Mouse (Mus musculus) left cerebral cortex, adult 18-20 months (tissue): ENCODE measurements around the gene Grid1. TPM values are rescaled to one million over a fixed set of nuclear protein-coding genes. Genes with fewer than 3 reads are reported as not detected.
A peak's percentile ranks its signal among the peaks of the same experiment; 100 is the strongest.

Experiments used
- DNase-seq, 2 experiments: peaks; one replicate each; pipeline ENCODE4 v3.0.0; 2021 to 2022; ENCODE audit warnings: low spot score in 2 of 2, mixed read lengths in 1 of 2
- total RNA-seq, 2 experiments: library from RNA; stranded (reverse); gene quantifications; 2 replicates each; pipeline ENCODE4 v1.2.3; 2021

Grid1 gene
- total RNA-seq, 2 experiments from 2014 or later, result 44.8 to 45.0 TPM

DNA sequence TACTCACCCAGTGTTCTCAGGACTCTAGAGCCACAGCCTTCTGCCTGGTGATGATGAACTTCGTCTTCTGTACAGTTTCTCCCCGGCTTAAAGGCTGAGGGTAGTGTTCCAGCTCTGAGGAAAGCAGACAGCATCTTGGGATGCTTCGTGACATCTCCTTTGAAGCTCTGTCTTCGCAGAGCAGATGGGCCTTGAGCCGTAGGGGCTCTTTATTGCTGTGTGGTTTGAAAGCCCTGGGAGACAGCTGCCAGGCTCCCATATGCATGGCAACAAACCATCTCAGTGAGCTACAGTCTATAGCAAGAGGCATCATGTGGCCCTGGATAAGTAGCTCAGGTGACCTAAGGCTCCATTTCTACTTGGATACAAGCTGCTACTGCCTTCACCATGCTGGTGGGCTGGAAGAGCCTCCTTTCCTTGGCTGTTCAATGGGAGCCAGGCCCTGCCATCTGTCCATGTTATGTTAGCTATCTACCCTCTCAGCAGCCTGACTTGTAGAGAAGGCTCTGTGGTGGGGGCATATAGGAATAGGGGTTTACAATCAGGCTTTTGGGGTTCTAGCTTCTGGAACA, 283.8 kb downstream of the Grid1 start:
- DNase-seq, result no peak

DNA sequence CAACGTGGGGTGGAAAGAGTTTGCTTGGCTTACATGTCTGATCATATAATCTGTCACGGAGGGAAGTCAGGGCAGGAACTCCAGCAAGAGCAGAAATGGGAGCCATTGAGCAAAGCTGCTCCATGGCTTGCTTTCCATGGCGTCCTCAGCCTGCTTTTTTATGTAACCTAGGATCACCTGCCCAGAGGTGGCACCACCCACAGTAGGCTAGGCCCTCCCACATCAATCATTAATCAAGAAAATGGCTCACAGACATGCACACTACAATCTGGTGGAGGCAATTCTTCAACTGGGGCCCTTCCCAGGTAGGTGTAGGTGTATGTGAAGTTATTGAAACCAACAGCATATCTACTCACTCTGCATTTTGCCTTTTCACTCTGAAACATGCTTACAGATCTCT, 287.7 kb downstream of the Grid1 start:
- DNase-seq, result no peak

DNA sequence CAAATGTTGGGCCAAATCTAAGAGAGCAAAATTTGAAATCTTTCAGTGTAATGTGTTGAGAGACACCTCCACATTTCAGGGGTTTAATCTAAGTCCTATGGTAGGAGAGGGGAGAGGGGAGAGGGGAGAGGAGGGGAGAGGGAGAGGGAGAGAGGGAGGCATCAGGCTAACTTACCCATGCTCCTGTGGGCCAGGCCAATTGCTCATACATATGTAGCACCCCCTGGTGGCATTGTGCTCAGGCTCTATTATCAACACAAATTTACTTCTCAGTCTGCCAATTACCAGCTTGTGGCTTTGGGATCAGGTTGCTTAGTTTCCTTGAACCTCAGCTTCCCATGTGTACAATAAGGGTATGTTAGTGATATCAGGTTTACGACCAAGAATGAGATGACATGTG, 291.0 kb downstream of the Grid1 start:
- DNase-seq, result peak in 1 of 2 experiments; percentile 49

DNA sequence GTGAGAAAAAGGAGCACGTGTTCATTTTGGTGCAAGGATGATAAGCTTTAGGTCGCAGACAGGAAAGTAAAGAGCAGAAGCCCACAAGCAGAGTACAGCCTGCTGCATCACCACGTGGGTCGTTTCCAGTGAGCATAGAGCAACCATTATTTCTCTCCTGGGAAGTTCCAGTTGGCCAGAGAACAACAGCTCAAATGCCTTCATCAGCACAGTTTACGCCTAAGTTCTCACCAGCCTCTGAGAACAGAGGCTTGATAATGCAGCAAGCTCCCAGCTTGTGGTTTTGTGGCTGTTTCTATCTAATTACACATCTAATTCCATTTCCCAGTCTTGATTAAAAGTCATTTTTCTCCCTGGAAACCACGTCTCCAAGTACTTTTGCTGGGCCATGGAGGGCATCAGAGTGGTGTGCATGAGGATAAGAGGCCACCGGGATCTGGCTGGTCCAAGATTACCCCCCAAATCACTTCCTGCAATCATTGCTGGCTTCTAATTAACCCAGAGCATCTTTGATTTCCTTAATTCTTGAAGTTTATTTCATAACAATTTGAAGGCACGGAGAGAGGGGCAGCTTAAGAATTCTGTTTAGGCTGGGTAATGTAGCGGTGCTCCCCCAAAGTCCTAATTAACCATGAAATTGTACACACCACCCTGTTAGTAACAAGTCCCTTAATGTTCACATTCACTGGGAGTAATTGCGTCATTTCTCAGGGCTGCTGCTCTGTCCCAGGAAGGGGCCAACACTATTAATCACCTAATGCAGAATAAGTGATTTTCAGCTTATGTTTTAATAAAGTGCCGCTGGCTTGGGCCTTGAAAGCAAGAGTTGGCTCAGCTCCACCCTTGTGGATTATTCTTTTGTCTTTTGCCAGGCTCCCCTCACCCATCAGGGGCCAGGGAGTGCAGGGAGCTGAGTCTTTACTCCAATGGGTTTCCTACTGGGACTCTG, 292.7 kb downstream of the Grid1 start:
- no peak for DNase-seq

DNA sequence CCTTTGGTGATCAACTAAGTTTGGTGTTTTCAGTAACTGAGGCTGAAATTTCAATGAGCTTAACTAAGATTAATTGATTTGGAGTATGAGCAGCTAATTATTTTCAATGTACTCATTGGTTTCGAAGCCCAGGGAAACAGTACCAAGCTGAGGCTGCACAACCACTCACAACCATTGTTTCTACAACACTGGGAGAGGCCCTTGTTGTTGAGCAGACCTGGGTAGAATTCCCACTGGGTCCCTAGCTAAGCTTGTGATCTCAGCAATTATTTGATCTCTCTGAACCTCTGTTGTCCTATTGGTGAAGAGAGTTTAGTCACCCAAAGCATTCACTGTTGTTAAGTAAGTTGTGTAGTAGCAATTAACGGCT, 293.4 kb downstream of the Grid1 start:
- no peak for DNase-seq

DNA sequence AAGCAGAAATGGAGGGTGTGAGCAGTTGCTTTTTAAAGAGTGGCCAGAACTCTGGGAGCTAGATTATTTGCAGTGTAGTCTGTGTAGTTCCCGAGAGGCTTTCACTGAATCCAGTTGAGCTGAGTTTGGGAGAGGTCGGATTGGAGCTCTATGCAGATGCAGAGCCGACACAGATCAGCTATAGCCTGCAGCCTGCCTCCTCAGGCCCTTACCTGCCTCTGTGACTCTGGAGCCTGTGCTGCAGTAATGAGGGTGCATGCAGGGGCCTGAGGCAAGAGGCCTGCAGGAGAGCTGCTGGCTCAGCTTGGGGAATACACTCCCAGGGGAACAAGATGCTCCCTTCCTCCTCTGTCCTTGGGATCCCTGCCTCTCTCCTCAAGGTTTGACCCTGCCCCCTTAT, 296.0 kb downstream of the Grid1 start:
- DNase-seq, result no peak

DNA sequence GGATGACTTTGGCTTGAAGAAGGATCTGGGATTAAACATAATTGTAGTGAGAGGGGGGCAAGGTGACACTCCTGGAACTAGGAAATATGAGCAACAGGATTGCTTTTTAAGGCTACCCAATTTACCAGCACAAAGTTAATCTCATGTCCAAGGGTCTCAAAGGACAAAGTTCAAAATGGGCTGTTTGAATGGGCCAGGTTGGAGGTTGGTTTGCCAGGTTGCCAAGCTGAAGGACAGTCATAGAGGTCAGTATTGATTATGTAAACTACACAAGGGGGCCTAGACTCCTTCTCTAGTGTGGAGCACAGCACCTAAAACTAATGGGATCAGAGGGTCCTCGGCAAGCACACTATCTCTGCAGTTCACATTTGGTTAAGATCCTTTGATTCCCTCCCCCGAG, 300.2 kb downstream of the Grid1 start:
- no peak for DNase-seq

DNA sequence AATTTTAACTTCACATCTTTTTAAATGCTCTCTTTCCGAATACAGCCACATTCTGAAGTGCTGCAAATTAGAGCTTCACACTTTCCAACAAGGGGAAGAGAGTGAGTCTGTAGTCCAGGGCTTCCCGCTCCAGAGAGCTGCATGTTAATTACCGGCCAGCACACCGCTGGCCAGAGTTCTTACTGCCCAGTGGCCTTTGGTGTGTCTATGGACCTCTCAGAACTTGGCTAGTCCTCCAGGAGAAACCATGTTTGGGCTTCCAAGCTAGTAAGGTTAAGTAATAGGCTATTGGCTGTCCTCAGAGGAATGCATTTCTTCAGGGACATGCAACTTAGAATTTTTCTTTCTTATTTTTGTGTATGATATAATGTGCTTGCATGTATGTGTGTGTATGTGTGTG, 301.0 kb downstream of the Grid1 start:
- no peak for DNase-seq

DNA sequence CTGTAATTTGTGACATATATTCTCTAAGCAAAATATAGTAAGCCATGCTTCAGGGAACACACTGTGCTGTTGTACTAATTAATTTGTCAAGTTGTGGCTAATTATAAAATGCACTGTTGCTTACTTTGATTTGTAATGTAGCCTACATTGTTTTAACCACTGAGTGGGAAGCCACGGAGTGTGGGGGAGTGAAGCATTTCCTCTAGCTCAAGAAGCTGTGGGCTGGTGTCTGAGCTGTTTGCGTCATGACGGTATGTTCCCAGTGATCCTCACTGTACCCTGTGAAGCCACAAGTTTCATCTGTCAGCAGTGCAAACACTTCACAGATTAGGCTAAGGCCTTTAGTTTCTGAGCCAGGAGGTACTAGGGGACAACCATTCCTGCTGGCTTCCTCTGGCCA, 302.2 kb downstream of the Grid1 start:
- peak; percentile 56 to 70 for DNase-seq

DNA sequence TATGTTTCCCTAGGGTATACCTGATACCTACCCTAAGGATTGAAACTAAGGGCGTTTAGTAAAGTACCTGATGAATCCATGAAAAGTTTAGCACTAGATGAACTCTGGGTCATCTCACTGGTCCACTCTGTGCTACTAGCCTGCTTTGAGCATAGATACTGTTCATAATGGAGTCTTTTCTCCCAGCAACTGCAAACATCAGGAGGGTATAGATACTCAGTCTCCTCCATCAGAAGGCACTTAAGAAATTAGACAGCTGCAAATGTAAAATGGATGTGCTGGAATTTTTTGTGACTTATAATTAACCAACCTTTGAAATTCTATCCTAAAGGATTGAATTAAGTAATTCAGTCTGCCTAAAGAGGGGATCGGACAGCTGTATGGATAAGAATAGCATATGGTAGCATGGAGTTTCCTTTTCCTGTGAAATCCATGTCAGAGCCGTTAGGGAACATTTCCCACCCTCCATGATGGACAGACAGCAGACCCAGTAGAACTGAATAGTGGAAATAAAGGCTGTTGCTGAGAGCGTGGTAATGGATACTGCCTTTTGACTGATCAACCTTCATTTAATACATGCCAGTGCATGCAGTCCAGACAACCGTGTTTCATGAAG, 303.5 kb downstream of the Grid1 start:
- no peak for DNase-seq

DNA sequence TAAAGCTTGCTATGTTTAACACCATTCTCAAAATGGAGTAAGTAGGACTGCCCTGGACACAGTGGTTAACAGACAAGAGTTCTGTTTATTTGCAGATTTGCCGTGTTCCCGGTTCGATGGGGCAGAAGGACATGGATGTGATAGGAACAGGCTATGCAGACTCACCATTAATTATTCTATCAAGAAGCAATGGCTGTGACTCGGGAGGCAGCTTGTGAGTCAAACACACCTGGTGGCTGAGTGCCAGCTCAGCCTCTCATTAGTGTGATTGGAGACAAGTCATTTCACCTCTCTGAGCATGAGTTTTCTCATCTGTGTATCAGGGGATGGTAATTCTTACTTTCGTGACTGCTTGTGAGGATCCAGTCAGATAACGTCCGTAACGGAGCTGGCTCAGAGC, 307.7 kb downstream of the Grid1 start:
- DNase-seq, result no peak

DNA sequence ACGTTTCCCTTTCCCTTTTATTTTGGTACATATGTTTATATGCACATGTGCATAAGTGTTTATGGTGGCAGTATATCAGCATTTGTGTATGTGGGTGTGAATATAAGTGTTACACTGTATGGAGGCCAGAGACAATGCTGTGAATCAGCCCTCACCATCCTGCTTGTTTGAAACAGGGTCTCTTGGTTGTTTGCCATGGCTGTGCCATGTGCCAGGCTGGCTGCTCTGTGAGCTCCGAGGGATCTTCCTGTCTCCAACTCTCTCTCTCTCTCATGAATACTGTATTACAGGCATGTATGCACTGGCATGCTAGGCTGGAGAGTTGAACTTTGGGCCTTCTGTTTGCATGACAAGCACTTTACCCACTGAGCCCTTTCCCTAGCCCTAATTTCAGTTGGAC, 315.1 kb downstream of the Grid1 start:
- no peak for DNase-seq

DNA sequence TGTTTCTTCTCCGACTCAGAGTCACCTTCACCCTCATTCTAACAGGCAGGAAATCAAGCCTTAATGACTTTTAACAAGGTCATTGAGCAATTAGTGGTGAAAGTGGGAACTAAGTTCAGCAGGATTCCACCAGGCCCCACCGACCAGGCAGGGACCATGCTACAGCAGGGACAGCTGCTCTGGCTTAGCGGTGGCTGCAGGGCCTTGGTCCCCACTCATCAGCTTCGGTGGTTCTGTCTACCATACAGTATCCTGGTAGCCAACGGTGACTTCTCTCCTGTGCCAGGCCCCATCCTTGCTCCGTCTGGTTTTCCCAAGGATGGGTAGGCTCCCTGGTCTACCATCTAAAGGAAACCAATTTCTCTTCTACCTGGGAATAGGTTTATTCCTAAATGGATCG, 318.2 kb downstream of the Grid1 start:
- DNase-seq, result no peak

DNA sequence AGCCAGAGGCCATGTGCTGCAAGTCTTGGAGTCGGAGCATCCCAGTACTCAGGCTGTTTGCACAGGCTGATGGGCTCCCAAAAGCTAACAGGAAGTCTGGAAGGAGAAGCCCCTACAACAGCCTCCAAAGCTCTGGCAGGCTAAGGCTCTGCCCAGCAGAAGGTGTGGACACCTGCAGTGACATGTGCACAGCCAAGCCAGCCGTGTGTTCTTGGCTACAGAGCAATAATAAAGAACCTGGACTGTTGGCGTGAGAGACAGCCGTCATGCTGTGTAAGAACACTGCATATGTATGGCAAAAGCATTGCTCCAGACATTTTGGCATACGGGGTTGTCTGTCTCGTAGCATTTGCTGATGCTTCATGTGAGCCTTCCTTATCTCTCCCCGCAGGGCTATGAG, 319.9 kb downstream of the Grid1 start:
- DNase-seq, result no peak

DNA sequence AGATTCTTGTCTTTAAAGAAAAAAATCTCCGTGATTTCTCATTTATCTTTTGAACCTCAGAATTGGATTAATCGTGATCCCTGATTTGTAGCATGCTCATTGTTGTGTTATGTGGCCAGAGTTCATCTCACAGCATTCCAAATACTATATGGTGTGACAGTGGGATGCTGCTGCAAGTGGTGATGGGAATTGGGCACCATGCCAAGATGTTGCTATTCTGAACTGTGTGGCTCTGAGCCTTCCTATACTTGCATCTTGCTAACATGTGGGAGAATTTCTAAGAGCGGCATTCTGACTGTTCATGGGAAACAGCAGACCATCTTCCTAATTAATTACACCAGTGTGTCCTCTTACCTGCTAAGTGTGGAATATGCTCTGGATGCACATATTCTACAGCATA, 332.5 kb downstream of the Grid1 start:
- peak; percentile 12 to 50 for DNase-seq

DNA sequence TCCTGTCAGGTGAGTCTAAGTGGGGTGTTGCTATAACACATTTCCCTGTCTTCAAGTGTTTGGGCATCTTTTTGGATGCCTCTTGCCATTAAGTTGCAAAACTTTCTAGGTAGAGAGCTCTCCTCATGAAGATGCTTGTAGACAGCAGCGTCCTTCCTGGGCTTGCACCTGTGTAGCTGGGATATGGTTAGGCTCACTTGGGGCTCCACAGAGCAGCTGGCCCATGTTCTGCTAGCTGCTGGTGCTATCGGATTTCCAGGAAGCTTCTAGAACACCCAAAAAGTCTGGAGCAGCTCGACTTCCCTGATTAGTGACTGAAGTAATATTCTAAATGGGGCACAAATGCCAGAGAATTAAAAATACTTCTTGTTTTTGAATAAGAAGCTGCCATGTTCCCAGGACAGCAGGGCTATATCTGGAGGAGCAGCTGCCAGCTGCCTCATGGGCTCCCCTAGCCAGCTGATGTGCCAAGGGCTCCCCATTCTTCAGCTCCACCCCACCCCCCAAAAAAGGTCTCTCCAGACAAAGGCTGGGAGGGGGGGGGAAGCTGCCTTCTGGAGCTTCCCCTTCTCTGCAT, 333.9 kb downstream of the Grid1 start:
- no peak for DNase-seq

DNA sequence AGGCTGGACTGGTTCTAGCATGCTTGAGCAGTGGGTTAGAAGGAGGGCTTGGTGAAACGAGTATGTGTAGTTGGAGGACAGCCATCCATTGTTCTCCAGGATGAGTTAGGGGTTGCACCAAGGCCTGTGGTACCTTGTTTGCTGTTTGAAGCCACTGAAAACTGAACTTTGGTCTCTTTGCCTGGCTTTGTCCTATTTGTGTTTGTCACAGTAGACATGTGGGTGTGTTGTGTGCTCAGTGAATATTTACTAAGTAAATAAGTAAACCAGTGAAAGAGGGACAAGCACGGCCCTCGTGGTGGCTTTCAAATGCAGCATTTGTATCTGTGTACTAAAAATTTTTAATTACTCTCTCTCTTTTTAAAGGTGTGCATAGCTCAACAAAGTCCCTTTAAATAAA, 334.5 kb downstream of the Grid1 start:
- DNase-seq, result no peak

DNA sequence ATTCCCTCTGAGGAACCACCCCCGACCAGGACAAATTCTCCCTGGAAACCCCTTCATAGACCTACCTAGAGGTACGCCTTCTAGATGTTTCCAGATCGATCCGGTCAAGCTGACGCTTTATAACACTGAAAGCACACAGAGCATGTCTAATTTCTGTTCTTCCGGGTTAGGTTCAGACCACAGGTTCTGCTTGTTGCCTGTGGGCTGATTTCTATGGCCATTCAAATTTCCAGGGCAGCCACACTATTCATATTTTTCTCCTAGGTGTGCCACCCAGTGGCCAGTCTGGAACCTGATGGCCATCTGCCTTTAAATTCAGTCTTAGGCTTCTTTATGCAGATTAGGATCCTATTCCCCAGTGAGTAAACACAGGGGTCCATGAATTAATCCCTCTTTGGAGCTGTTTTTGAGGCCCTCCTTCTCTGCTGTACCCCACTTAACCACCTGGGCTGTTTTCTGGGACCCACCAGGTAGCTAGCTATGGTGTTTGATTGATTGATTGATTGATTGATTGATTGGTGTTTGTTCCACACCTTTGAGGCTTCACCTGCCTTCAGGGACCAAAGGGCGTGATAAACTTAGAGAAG, 337.3 kb downstream of the Grid1 start:
- DNase-seq, result peak; percentile 13 to 26

DNA sequence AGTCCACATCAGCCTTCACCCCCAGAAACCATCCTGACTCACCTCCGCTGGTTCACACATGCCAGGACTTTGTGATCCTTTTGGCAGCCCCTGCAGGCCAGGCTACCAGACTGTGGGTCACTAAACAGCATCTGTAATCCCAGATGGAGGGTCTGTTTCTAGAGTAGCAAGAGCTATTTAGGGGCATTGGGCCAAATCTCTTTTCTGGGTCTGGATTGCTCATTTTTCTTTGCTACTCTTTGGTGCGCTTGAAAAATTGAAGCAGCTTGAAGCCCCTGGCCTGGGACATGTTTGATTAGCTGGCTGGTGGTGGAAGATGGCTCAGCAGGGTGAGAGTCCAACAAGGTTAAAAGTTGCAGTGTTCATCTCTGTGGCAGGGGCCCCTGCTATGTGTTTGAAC, 339.4 kb downstream of the Grid1 start:
- no peak for DNase-seq

DNA sequence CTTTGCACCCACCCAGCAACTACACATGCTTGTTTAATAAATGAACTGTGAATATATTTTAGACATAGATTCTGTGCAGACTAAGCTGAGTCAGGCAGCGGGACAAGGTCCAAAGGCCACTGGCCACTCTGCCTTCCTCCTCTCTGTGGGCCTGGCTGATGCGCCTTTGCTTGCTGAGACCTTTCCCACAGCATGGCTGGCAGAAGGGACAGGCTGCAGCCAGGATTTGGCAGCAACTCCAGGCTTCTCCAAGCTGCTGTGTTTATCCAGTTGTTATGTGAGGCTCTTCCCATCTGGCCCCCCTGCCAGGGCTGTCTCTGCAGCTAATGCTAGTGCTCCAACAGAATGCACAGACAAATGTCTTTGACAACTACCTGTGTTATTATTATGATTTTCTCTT, 347.5 kb downstream of the Grid1 start:
- no peak for DNase-seq

DNA sequence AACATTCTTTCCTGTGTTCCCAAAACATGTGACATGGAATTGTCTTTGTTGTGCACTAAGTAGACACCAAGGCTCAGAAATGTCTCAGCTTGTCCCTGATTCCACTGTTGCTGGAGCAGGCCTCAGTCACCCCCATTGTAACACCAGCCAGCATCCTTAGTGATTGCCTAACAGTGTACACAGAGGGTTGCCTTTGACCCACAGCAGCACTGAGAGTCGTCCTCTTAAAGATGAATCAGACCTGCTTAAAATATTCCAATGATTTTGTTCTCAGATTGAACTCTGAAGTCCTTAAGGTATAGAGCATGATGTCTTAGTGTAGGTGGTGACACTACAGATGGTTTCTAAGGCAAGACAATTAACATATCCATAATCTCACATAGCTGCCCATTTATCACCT, 354.0 kb downstream of the Grid1 start:
- no peak for DNase-seq

DNA sequence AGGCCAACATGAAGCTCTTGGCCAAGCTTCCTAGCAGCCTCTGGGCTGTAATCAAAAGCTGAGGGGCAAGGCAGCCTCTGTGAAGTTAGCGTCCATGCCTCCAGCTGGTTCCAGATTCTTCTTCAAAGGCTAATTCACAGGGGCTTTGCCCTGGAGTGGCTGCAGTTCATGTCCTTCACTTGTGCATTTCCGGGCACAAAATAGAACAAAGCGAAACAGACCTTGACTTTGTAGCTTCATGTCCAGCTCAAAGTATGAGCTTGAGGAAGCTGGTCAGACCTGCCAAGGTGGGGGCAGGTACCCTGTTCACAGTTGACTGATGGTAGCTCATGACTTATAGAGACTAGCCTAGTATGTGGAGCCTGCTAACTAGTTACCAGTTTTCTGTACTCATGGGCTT, 356.1 kb downstream of the Grid1 start:
- no peak for DNase-seq
